Mouse (Mus musculus): ENCODE results near the gene Ttc19. TPM values are rescaled to one million over a fixed set of nuclear protein-coding genes. Genes with fewer than 3 reads are reported as not detected.
"Not testable (repeated sequence)": the region's sequence is repeated elsewhere in the genome, so short reads cannot be mapped to it uniquely, and the experiment has no call there.

The Ttc19 gene
- polyA plus RNA-seq, 1 experiment from 2014 or later: 20.3 TPM

- no peak for DNase-seq (ENCODE audit: low spot score)
- H3K4me1 ChIP-seq: no peaks in the 10 kb centered on the region
- H3K27ac ChIP-seq: no peak overlapping the region
- no peaks in the 10 kb centered on the region for H3K27me3 ChIP-seq (ENCODE audit: insufficient read depth, poor library complexity, severe bottlenecking)
- WGBS: 95% methylated on average over 2 of the region's 2 CpGs
- peaks cover 70% of the 10 kb centered on the region for H3K36me3 ChIP-seq
- no peak overlapping the region for H3K4me3 ChIP-seq
- H3K9me3 ChIP-seq: no peaks in the 10 kb centered on the region
Measured at GRCm38 (mm10) chr11:62371776-62372175, 90.5 kb downstream of the Ttc19 start.

DNA sequence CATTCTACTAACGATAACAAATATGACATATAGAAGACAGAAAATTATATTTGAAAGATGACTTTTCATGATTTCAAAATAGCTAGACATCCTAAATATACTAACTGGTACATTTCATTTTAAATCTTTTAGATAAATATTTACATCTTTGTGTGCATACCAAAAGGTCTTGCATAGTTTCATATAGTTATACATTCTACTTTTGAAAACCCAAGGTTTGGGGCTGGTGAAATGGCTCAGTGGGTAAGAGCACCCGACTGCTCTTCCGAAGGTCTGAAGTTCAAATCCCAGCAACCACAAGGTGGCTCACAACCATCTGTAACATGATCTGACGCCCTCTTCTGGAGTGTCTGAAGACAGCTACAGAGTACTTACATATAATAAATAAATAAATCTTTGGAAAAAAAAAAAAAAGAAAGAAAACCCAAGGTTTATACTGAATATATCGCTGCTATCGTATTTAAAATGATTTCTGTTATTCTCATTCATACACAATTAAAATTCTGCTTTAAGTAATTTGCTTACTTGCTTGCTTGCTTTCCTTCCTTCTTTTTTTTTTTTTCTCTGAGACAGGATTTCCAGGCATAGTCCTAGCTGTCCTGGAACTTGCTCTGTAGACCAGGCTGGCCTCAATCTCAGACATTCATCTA, 96.1 kb downstream of the Ttc19 start:
- H3K36me3 ChIP-seq: peaks cover 65% of the 10 kb centered on the region
- H3K27ac ChIP-seq; H3K9me3 ChIP-seq; DNase-seq (ENCODE audit: low spot score); H3K27me3 ChIP-seq (ENCODE audit: insufficient read depth, poor library complexity, severe bottlenecking); H3K4me3 ChIP-seq; H3K4me1 ChIP-seq: not testable (repeated sequence)
- WGBS: 87% methylated on average over 6 of the region's 6 CpGs

Other genes starting within 250 kb of the Ttc19 start
- 0.79 and 1.7 TPM in 2 replicates for gene Adora2b, start 32.5 kb upstream of the Ttc19 start, polyA plus RNA-seq (2016; fragmentation: Nextera tagmentation; extraction: Ambion mirVana)
- gene Zswim7, start 98 bp upstream of the Ttc19 start, polyA plus RNA-seq (2016; fragmentation: Nextera tagmentation; extraction: Ambion mirVana): 19.2 and 19.6 TPM in 2 replicates
- 14.1 and 15.4 TPM in 2 replicates for gene Pigl, start 177.0 kb downstream of the Ttc19 start, polyA plus RNA-seq (2016; fragmentation: Nextera tagmentation; extraction: Ambion mirVana)
- 114 and 134 TPM in 2 replicates for gene Ncor1, start 177.1 kb downstream of the Ttc19 start, polyA plus RNA-seq (2016; fragmentation: Nextera tagmentation; extraction: Ambion mirVana)